Comparison of ENCODE assay signal across 27 mouse cellular contexts in the genomic region with DNA sequence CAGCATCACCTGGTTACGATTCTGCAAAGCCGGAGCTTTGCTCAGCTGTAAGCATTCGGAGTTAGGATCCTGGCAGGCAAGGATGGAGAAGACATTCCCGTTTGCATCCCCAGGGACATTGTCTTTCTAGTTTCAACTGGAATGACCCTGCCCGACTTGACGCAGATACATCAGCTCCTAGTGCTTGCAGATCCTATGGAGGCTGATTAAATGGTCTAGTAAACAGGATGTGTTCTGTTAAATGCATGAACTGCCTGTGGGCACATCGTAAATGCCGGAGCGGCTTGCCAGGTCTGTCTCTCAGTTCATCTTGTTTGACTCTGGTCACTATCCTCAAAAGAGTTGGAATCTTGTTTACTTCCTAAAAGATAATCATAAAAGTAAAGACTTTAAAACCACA. TPM values are rescaled to one million over a fixed set of nuclear protein-coding genes. Genes with fewer than 3 reads are reported as not detected.
A peak's percentile ranks its signal among the peaks of the same experiment; 100 is the strongest.
DNase-seq lines count a peak whose midpoint lies in the region; ATAC-seq and TF ChIP-seq lines count a peak whose summit lies in the region.
"Had no signal": no experiment of that assay in that cellular context is flagged by ENCODE, and none has a peak within 500 bp of the region (broad histone marks: within the 10 kb centered on the region; RNA-seq: fewer than 3 reads in every experiment).

No protein-coding gene starts in this region.

- H3K36me3 ChIP-seq in kidney, embryonic 14.5 days (ENCODE audit: control insufficient read depth, insufficient read depth, low read length) = no peaks in the 10 kb centered on the region
- H3K36me3 ChIP-seq in kidney, embryonic 15.5 days = no peaks in the 10 kb centered on the region
- H3K36me3 ChIP-seq: heart, embryonic 13.5 days; hindbrain, embryonic 13.5 days; liver, embryonic 13.5 days; midbrain, embryonic 10.5 days had no signal

- WGBS in kidney, embryonic 14.5 days = 45% methylated on average over 9 of the region's 9 CpGs
- 40% methylated on average over 9 of the region's 9 CpGs for WGBS in kidney, embryonic 15.5 days
- WGBS in lung, adult 2 months = 35% methylated on average over 9 of the region's 9 CpGs

- ATAC-seq in kidney, embryonic 14.5 days (ENCODE audit: low FRiP score, low TSS enrichment) = 0 out of 2 replicates have a peak, but pooled peaks have one; percentile 47
- no peak for ATAC-seq in kidney, embryonic 15.5 days (replicated peaks; ENCODE audit: low FRiP score)
- ATAC-seq: forebrain, embryonic 13.5 days; inflammation-experienced regulatory T-cells, adult 6 months had no signal

- H3K4me1 ChIP-seq in kidney, embryonic 14.5 days (ENCODE audit: control insufficient read depth, insufficient read depth, low read length) = 0 out of 2 replicates have a peak, but pooled peaks cover under 1% of the 10 kb centered on the region
- peaks cover 32% of the 10 kb centered on the region for H3K4me1 ChIP-seq in kidney, embryonic 15.5 days
- H3K4me1 ChIP-seq in lung, adult 2 months (ENCODE audit: control insufficient read depth, insufficient read depth, low read length) = peaks cover 9% of the 10 kb centered on the region
- H3K4me1 ChIP-seq: forebrain, embryonic 13.5 days had no signal

- no peaks in the 10 kb centered on the region for H3K9me3 ChIP-seq in kidney, embryonic 14.5 days (ENCODE audit: control insufficient read depth, low read length)
- H3K9me3 ChIP-seq in kidney, embryonic 15.5 days (replicated peaks) = no peaks in the 10 kb centered on the region
- H3K9me3 ChIP-seq: forebrain, embryonic 13.5 days; heart, embryonic 13.5 days; hindbrain, embryonic 13.5 days; liver, embryonic 13.5 days; midbrain, embryonic 10.5 days had no signal

- H3K9ac ChIP-seq in kidney, embryonic 14.5 days (ENCODE audit: low read depth, low read length) = no peak overlapping the region
- no peak overlapping the region for H3K9ac ChIP-seq in kidney, embryonic 15.5 days
- H3K9ac ChIP-seq: forebrain, embryonic 13.5 days; heart, embryonic 13.5 days; hindbrain, embryonic 13.5 days; liver, embryonic 13.5 days had no signal

- peak; percentile 89 for DNase-seq in heart, adult 11 months
- no peak for DNase-seq in heart, postnatal 4 days
- no peak for DNase-seq in lung, adult 2 months
- no peak for DNase-seq in lung, adult 18-20 months
- peak; percentile 20 for DNase-seq in ZHBTc4 (ENCODE audit: low read depth, low spot score)
- DNase-seq in urinary bladder, postnatal 4 days (ENCODE audit: low spot score in 2 of 2) = no peak
- DNase-seq: adrenal gland, postnatal 36 days; cerebellum, adult 18-20 months; cerebellum, postnatal 25 days; gastrocnemius, postnatal 36 days; kidney, postnatal 10 days; layer of hippocampus, postnatal 36 days; liver, embryonic 13.5 days; right cerebral cortex, adult 18-20 months had no signal

- no peak for TF ChIP-seq POLR2A in lung, adult 2 months (IDR thresholded peaks at IDR 0.05; ENCODE audit: borderline replicate concordance, extremely low read depth, low read depth, low read length)

- no peak overlapping the region for H3K4me2 ChIP-seq in kidney, embryonic 14.5 days (replicated peaks; ENCODE audit: low read depth, low read length)
- no peak overlapping the region for H3K4me2 ChIP-seq in kidney, embryonic 15.5 days
- H3K4me2 ChIP-seq: forebrain, embryonic 13.5 days; hindbrain, embryonic 13.5 days; liver, embryonic 13.5 days had no signal

- TF ChIP-seq CTCF in lung, adult 2 months (IDR thresholded peaks at IDR 0.05; ENCODE audit: insufficient read depth, low read length) = no peak

- no peaks in the 10 kb centered on the region for H3K27me3 ChIP-seq in kidney, embryonic 14.5 days (ENCODE audit: control insufficient read depth, insufficient read depth, low read length)
- H3K27me3 ChIP-seq in kidney, embryonic 15.5 days = no peaks in the 10 kb centered on the region
- H3K27me3 ChIP-seq: CH12.LX; forebrain, embryonic 13.5 days; heart, embryonic 13.5 days; hindbrain, embryonic 13.5 days; liver, embryonic 13.5 days had no signal

- H3K4me3 ChIP-seq in kidney, embryonic 14.5 days (ENCODE audit: low read length) = no peak overlapping the region
- no peak overlapping the region for H3K4me3 ChIP-seq in kidney, embryonic 15.5 days (replicated peaks)
- H3K4me3 ChIP-seq in lung, adult 2 months (replicated peaks; ENCODE audit: extremely low read depth, low read depth, low read length) = peak overlapping the region; percentile 51
- H3K4me3 ChIP-seq: erythroblast, embryonic 14.5 days; forebrain, embryonic 13.5 days; heart, embryonic 13.5 days; hindbrain, embryonic 13.5 days; layer of hippocampus, adult 2 months; liver, embryonic 13.5 days; midbrain, embryonic 10.5 days had no signal

- no peak overlapping the region for H3K27ac ChIP-seq in kidney, embryonic 14.5 days (ENCODE audit: low read depth, low read length)
- H3K27ac ChIP-seq in kidney, embryonic 15.5 days = no peak overlapping the region
- H3K27ac ChIP-seq: forebrain, embryonic 13.5 days; heart, embryonic 13.5 days; hindbrain, embryonic 13.5 days; layer of hippocampus, adult 2 months; liver, embryonic 13.5 days; macrophage; midbrain, embryonic 10.5 days; stomach, postnatal 0 days had no signal

RNA-seq across cellular contexts. Expression of a gene that starts 31.9 kb away (rescaled TPM):
- 100 to 1,000 TPM; 131 to 141 TPM for total RNA-seq in heart, postnatal 4 days (2021)
- polyA plus RNA-seq in kidney, embryonic 14.5 days (2014; fragmentation: Nextera tagmentation; extraction: Ambion mirVana) = 6.1 and 16.2 TPM in 2 replicates
- 21.6 and 21.8 TPM in 2 replicates for polyA plus RNA-seq in kidney, embryonic 15.5 days (2015; fragmentation: Nextera tagmentation; extraction: Ambion mirVana)
- polyA plus RNA-seq in lung, adult 2 months (2012; rRNA removed) = 242 and 327 TPM in 2 replicates
- total RNA-seq: CH12.LX; monocyte, adult 5-6 weeks had no signal
- polyA plus RNA-seq: erythroblast, embryonic 14.5 days; inflammation-experienced regulatory T-cells, adult 6 months had no signal

Comparison
In these comparisons a context has a peak if more than half of its experiments do, and no peak if none do; other contexts are left out.
1. DNase-seq: peak in heart, adult 11 months (single experiment) and ZHBTc4 (single experiment); none in heart, postnatal 4 days (single experiment), lung, adult 2 months (single experiment), lung, adult 18-20 months (0 of 2) and urinary bladder, postnatal 4 days (0 of 2).
2. RNA of a gene that starts 31.9 kb away (polyA plus RNA-seq): 242 to 327 TPM in lung, adult 2 months; 21.6 to 21.8 TPM in kidney, embryonic 15.5 days and 6.1 to 16.2 TPM in kidney, embryonic 14.5 days; every median in the first group is over 10 times any median in the second.